19 mouse cellular contexts compared by ENCODE assay signal in the genomic region with DNA sequence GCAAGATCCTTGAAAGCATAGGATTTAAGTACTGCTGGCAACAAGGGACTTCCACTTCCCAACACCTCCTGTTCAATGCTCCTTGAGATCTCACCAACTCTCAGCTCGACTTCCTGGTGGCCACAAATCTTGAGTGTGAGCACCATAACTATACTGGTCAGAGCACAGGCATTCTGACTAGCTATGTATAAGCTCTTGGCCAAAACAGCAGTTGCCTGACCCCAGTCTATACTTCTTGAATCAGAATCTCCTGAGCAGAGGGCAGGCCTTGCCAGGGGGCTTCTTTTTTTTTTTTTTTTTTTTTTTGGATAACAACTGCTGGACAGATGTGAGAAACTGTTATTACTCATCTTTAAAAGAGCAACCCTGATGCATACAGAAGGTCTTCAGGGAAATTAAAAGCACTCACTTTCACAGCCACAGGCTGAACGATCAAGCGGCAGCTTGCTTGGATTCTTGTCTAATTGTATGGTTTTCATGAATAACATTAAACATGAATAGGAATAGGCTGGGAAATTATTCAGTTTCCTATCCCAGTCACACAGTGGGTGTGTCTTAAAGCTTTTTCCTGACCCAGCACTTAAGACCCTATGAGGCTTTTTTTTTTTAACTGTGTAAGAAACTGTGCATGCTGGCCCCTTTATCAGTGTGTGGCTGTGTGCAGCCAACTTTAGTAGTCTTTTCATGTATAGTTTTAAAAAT.
DNase-seq lines count a peak whose midpoint lies in the region; ATAC-seq and TF ChIP-seq lines count a peak whose summit lies in the region.
"Had no signal": no experiment of that assay in that cellular context is flagged by ENCODE, and none has a peak within 500 bp of the region (broad histone marks: within the 10 kb centered on the region; RNA-seq: fewer than 3 reads in every experiment).

No protein-coding gene starts in this region.

- peaks cover 6% of the 10 kb centered on the region; the same call in 1 of the 2 replicates for H3K4me1 ChIP-seq in liver, embryonic 11.5 days (replicated peaks; ENCODE audit: control insufficient read depth, insufficient read depth, low read length)
- peaks cover 26% of the 10 kb centered on the region for H3K4me1 ChIP-seq in forebrain, embryonic 12.5 days
- H3K4me1 ChIP-seq in forebrain, postnatal 0 days (ENCODE audit: insufficient read depth) = no peaks in the 10 kb centered on the region
- H3K4me1 ChIP-seq in midbrain, embryonic 15.5 days = peaks cover 19% of the 10 kb centered on the region
- H3K4me1 ChIP-seq in heart, embryonic 12.5 days (replicated peaks) = 0 out of 2 replicates have a peak, but pooled peaks cover 4% of the 10 kb centered on the region

- H3K9me3 ChIP-seq in liver, embryonic 11.5 days (ENCODE audit: control insufficient read depth, low read length) = no peaks in the 10 kb centered on the region
- no peaks in the 10 kb centered on the region for H3K9me3 ChIP-seq in forebrain, embryonic 12.5 days
- H3K9me3 ChIP-seq in forebrain, postnatal 0 days (ENCODE audit: low read length) = no peaks in the 10 kb centered on the region
- H3K9me3 ChIP-seq in midbrain, embryonic 15.5 days = no peaks in the 10 kb centered on the region
- H3K9me3 ChIP-seq in heart, embryonic 12.5 days (replicated peaks) = no peaks in the 10 kb centered on the region
- H3K9me3 ChIP-seq: embryonic facial prominence, embryonic 12.5 days had no signal

- H3K27me3 ChIP-seq in liver, embryonic 11.5 days (replicated peaks; ENCODE audit: control insufficient read depth, insufficient read depth, low read length) = no peaks in the 10 kb centered on the region
- no peaks in the 10 kb centered on the region for H3K27me3 ChIP-seq in forebrain, embryonic 12.5 days
- H3K27me3 ChIP-seq in forebrain, postnatal 0 days (ENCODE audit: insufficient read depth, low read length) = no peaks in the 10 kb centered on the region
- no peaks in the 10 kb centered on the region for H3K27me3 ChIP-seq in midbrain, embryonic 15.5 days (replicated peaks)
- H3K27me3 ChIP-seq in heart, embryonic 12.5 days (replicated peaks) = no peaks in the 10 kb centered on the region
- H3K27me3 ChIP-seq: embryonic facial prominence, embryonic 12.5 days had no signal

- DNase-seq in liver, embryonic 11.5 days (ENCODE audit: low spot score) = no peak
- no peak for DNase-seq in liver
- DNase-seq in forebrain, postnatal 0 days = no peak
- DNase-seq in left cerebral cortex, adult 11 months (ENCODE audit: low spot score) = no peak
- DNase-seq in adrenal gland, postnatal 4 days (ENCODE audit: low spot score in 2 of 2) = no peak
- DNase-seq: cerebellum, postnatal 14 days; gastrocnemius, adult 2 months; heart, postnatal 10 days; kidney, postnatal 36 days; layer of hippocampus, adult 9-11 months; lung, adult 2 months; lung, postnatal 36 days; right cerebral cortex, postnatal 4 days had no signal

- H3K36me3 ChIP-seq in liver, embryonic 11.5 days (ENCODE audit: control insufficient read depth, insufficient read depth, low read length) = no peaks in the 10 kb centered on the region
- H3K36me3 ChIP-seq in forebrain, embryonic 12.5 days (replicated peaks) = no peaks in the 10 kb centered on the region
- no peaks in the 10 kb centered on the region for H3K36me3 ChIP-seq in forebrain, postnatal 0 days (ENCODE audit: insufficient read depth)
- no peaks in the 10 kb centered on the region for H3K36me3 ChIP-seq in midbrain, embryonic 15.5 days (replicated peaks)
- H3K36me3 ChIP-seq in heart, embryonic 12.5 days = no peaks in the 10 kb centered on the region
- H3K36me3 ChIP-seq: embryonic facial prominence, embryonic 12.5 days; G1E had no signal

- H3K27ac ChIP-seq in liver, embryonic 11.5 days (ENCODE audit: low read depth, low read length) = no peak overlapping the region
- H3K27ac ChIP-seq in forebrain, embryonic 12.5 days = peak overlapping the region; percentile 76
- H3K27ac ChIP-seq in forebrain, postnatal 0 days (ENCODE audit: low read depth, low read length) = no peak overlapping the region
- peak overlapping the region; percentile 60 for H3K27ac ChIP-seq in midbrain, embryonic 15.5 days
- no peak overlapping the region for H3K27ac ChIP-seq in heart, embryonic 12.5 days (ENCODE audit: poor library complexity, severe bottlenecking)
- H3K27ac ChIP-seq: embryonic facial prominence, embryonic 12.5 days; gastrocnemius, adult 2 months had no signal

- ATAC-seq in liver, embryonic 11.5 days (replicated peaks; ENCODE audit: low FRiP score) = peak; percentile 29; the same call in 1 of the 2 replicates
- peak; percentile 68 for ATAC-seq in forebrain, embryonic 12.5 days (ENCODE audit: low FRiP score)
- ATAC-seq in forebrain, postnatal 0 days = peak; percentile 82
- peak; percentile 80 for ATAC-seq in midbrain, embryonic 15.5 days (replicated peaks)
- ATAC-seq in heart, embryonic 12.5 days (ENCODE audit: insufficient number of reproducible peaks, low FRiP score) = no peak
- ATAC-seq: CD4-positive, CD25-positive, alpha-beta regulatory T cell, adult 4 months had no signal

- TF ChIP-seq CTCF in forebrain, postnatal 0 days (IDR thresholded peaks at IDR 0.05; ENCODE audit: low read depth) = no peak

- H3K4me2 ChIP-seq in liver, embryonic 11.5 days = no peak overlapping the region
- no peak overlapping the region for H3K4me2 ChIP-seq in forebrain, embryonic 12.5 days
- no peak overlapping the region for H3K4me2 ChIP-seq in forebrain, postnatal 0 days (ENCODE audit: low read depth)
- no peak overlapping the region for H3K4me2 ChIP-seq in midbrain, embryonic 15.5 days
- no peak overlapping the region for H3K4me2 ChIP-seq in heart, embryonic 12.5 days
- H3K4me2 ChIP-seq: embryonic facial prominence, embryonic 12.5 days had no signal

- no peak overlapping the region for H3K4me3 ChIP-seq in liver, embryonic 11.5 days (ENCODE audit: low read depth, low read length)
- no peak overlapping the region for H3K4me3 ChIP-seq in forebrain, embryonic 12.5 days (replicated peaks)
- H3K4me3 ChIP-seq in forebrain, postnatal 0 days (ENCODE audit: low read depth, low read length) = no peak overlapping the region
- H3K4me3 ChIP-seq in midbrain, embryonic 15.5 days = no peak overlapping the region
- no peak overlapping the region for H3K4me3 ChIP-seq in heart, embryonic 12.5 days
- H3K4me3 ChIP-seq: embryonic facial prominence, embryonic 12.5 days; gastrocnemius, adult 2 months had no signal

- 76% methylated on average over 3 of the region's 3 CpGs for WGBS in liver, embryonic 11.5 days
- 16% methylated on average over 3 of the region's 3 CpGs for WGBS in forebrain, embryonic 12.5 days
- WGBS in forebrain, postnatal 0 days = 19% methylated on average over 3 of the region's 3 CpGs
- WGBS in midbrain, embryonic 15.5 days = 26% methylated on average over 3 of the region's 3 CpGs
- 72% methylated on average over 3 of the region's 3 CpGs for WGBS in heart, embryonic 12.5 days

- no peak overlapping the region for H3K9ac ChIP-seq in liver, embryonic 11.5 days (ENCODE audit: low read depth, low read length)
- H3K9ac ChIP-seq in forebrain, embryonic 12.5 days = no peak overlapping the region
- H3K9ac ChIP-seq in forebrain, postnatal 0 days = no peak overlapping the region
- H3K9ac ChIP-seq in midbrain, embryonic 15.5 days = no peak overlapping the region
- no peak overlapping the region for H3K9ac ChIP-seq in heart, embryonic 12.5 days
- H3K9ac ChIP-seq: embryonic facial prominence, embryonic 12.5 days had no signal

Comparison
In these comparisons a context has a peak if more than half of its experiments do, and no peak if none do; other contexts are left out.
1. H3K27ac ChIP-seq: peak in forebrain, embryonic 12.5 days (single experiment) and midbrain, embryonic 15.5 days (single experiment); none in liver, embryonic 11.5 days (single experiment), forebrain, postnatal 0 days (single experiment) and heart, embryonic 12.5 days (single experiment).